Mouse (Mus musculus) heart, embryonic 11.5 days (tissue): ENCODE measurements at regions not wholly inside any gene's neighbourhood (a gene's known extent, or its start where the extent isn't known, plus 50 kb on each side); places are given as distances from the start of the nearest gene placed in this dataset.
"Not testable (repeated sequence)": the region's sequence is repeated elsewhere in the genome, so short reads cannot be mapped to it uniquely, and the experiment has no call there.

Experiments used
- ATAC-seq: fragments of 200-750 bp; cut with Nextera tagmentation; replicated peaks from 2 replicates; pipeline ENCODE4 v1.8.0; 2017; ENCODE audit warnings: moderate library complexity; ENCODE audit not compliant: insufficient number of reproducible peaks, low FRiP score, low TSS enrichment
- H3K27ac ChIP-seq: fragments of 300-500 bp; sonication (generic); 2 replicates; pipeline ENCODE4 v1.5.1; 2014; ENCODE audit warnings: mild to moderate bottlenecking, low read depth, low read length
- H3K27me3 ChIP-seq: fragments of 300-500 bp; sonication (generic); 2 replicates; pipeline ENCODE4 v1.6.1; 2014; ENCODE audit warnings: mild to moderate bottlenecking, low read length, mixed read lengths; ENCODE audit not compliant: control insufficient read depth, insufficient read depth
- H3K36me3 ChIP-seq: fragments of 300-500 bp; sonication (generic); 2 replicates; pipeline ENCODE4 v1.6.1; 2014; ENCODE audit warnings: mild to moderate bottlenecking, low read length, moderate library complexity, mixed read lengths; ENCODE audit not compliant: control insufficient read depth, insufficient read depth
- H3K4me1 ChIP-seq: fragments of 300-500 bp; sonication (generic); 2 replicates; pipeline ENCODE4 v1.6.1; 2014; ENCODE audit warnings: low read length; ENCODE audit not compliant: control insufficient read depth, insufficient read depth
- H3K4me2 ChIP-seq: fragments of 300-500 bp; sonication (generic); 2 replicates; pipeline ENCODE4 v1.6.1; 2014; ENCODE audit warnings: mild to moderate bottlenecking, moderate library complexity
- H3K4me3 ChIP-seq: fragments of 300-500 bp; sonication (generic); 2 replicates; pipeline ENCODE4 v1.5.1; 2014; ENCODE audit warnings: low read depth, low read length
- H3K9ac ChIP-seq: fragments of 300-500 bp; sonication (generic); 2 replicates; pipeline ENCODE4 v1.6.1; 2014; ENCODE audit warnings: mild to moderate bottlenecking, low read depth, low read length, moderate library complexity
- H3K9me3 ChIP-seq: fragments of 300-500 bp; sonication (generic); replicated peaks from 2 replicates; pipeline ENCODE4 v1.6.1; 2016; ENCODE audit warnings: low read length; ENCODE audit not compliant: control insufficient read depth
- WGBS: fragments of 180-500 bp; shearing (Covaris S2); extraction: QIAGEN DNeasy Blood & Tissue Kit; methylation state at CpG from one replicate; pipeline ENCODE4 v1.1.7; 2014; ENCODE audit not compliant: insufficient replicate concordance; 5-methylcytosine and 5-hydroxymethylcytosine counted together

- WGBS, result 67% methylated on average over 1 of the region's 1 CpGs
- H3K4me2 ChIP-seq, H3K4me3 ChIP-seq, ATAC-seq, H3K36me3 ChIP-seq, H3K27me3 ChIP-seq, H3K27ac ChIP-seq, H3K4me1 ChIP-seq, H3K9me3 ChIP-seq, H3K9ac ChIP-seq: not testable (repeated sequence)
These were observed 1077.7 kb downstream of the Basp1 start for GRCm38 (mm10) chr15:24335876-24336275.

- H3K27me3 ChIP-seq, H3K36me3 ChIP-seq, ATAC-seq, H3K4me3 ChIP-seq, H3K9me3 ChIP-seq, H3K27ac ChIP-seq, H3K9ac ChIP-seq, H3K4me2 ChIP-seq, H3K4me1 ChIP-seq: not testable (repeated sequence)
- WGBS, result 77% methylated on average over 3 of the region's 3 CpGs
These were observed 1110.4 kb downstream of the Basp1 start for GRCm38 (mm10) chr15:24303123-24303522.

- ATAC-seq, result no peak
- H3K4me3 ChIP-seq, result no peak overlapping the region
- no peak overlapping the region for H3K27ac ChIP-seq
- H3K27me3 ChIP-seq, result no peaks in the 10 kb centered on the region
- H3K36me3 ChIP-seq, result no peaks in the 10 kb centered on the region
- no peak overlapping the region for H3K4me2 ChIP-seq
- no peak overlapping the region for H3K9ac ChIP-seq
- no peaks in the 10 kb centered on the region for H3K4me1 ChIP-seq
- H3K9me3 ChIP-seq, result no peaks in the 10 kb centered on the region
These were observed 1116.3 kb downstream of the Basp1 start for GRCm38 (mm10) chr15:24297236-24297635.

GRCm38 (mm10) chr15:24296798-24297197 lies 1116.8 kb downstream of the Basp1 start:
- H3K9ac ChIP-seq, result no peak overlapping the region
- no peak overlapping the region for H3K4me3 ChIP-seq
- H3K27me3 ChIP-seq, result no peaks in the 10 kb centered on the region
- no peak for ATAC-seq
- no peaks in the 10 kb centered on the region for H3K4me1 ChIP-seq
- no peak overlapping the region for H3K27ac ChIP-seq
- 88% methylated on average over 7 of the region's 7 CpGs for WGBS
- H3K9me3 ChIP-seq, result no peaks in the 10 kb centered on the region
- no peaks in the 10 kb centered on the region for H3K36me3 ChIP-seq
- H3K4me2 ChIP-seq, result no peak overlapping the region

- H3K9me3 ChIP-seq, result no peaks in the 10 kb centered on the region
- WGBS, result 51% methylated on average over 5 of the region's 5 CpGs
- H3K36me3 ChIP-seq, result no peaks in the 10 kb centered on the region
- H3K4me1 ChIP-seq, result no peaks in the 10 kb centered on the region
- H3K9ac ChIP-seq, result no peak overlapping the region
- no peak for ATAC-seq
- H3K27ac ChIP-seq, result no peak overlapping the region
- no peak overlapping the region for H3K4me3 ChIP-seq
- no peaks in the 10 kb centered on the region for H3K27me3 ChIP-seq
- no peak overlapping the region for H3K4me2 ChIP-seq
These were observed 1138.5 kb downstream of the Basp1 start for GRCm38 (mm10) chr15:24275100-24275499.

- Histone ChIP-seq H3K27me3 (no peaks in the 10 kb centered on the region), H3K4me1 (no peaks in the 10 kb centered on the region), H3K4me2 (no peak overlapping the region), H3K36me3 (no peaks in the 10 kb centered on the region), H3K4me3 (no peak overlapping the region), H3K9ac (no peak overlapping the region), H3K9me3 (no peaks in the 10 kb centered on the region), H3K27ac (no peak overlapping the region)
- ATAC-seq, result no peak
These were observed 1146.2 kb downstream of the Basp1 start for GRCm38 (mm10) chr15:24267360-24267759.
